Mouse (Mus musculus) C3H10T1/2 (cell line): ENCODE measurements around the gene Atf2. TPM values are rescaled to one million over a fixed set of nuclear protein-coding genes. Genes with fewer than 3 reads are reported as not detected.

Experiments used
- polyA plus RNA-seq, 2 experiments: library from polyadenylated mRNA; unstranded; fragments of >200 nt; fragmentation: generic; extraction: Trizol; gene quantifications; one replicate each; pipeline ENCODE4 v1.2.1; 2012; ENCODE audit warnings: missing spikeins in 2 of 2

Atf2 gene
- polyA plus RNA-seq: 1 to 10 TPM in 1 of 2 experiments, under 1 TPM in 1; 0.77 to 6.3 TPM

GRCm38 (mm10) chr2:73892464-73893296, at the start of gene Atf2:
Gene Atf2, minus strand, starts transcription at chr2:73892639.

GRCm38 (mm10) chr2:73911175-73911700, 18.8 kb upstream of the Atf2 start, which contains the start of gene Atp5g3:
Gene Atp5g3, minus strand, starts transcription at chr2:73911326.

GRCm38 (mm10) chr2:73774786-73775682, 117.4 kb downstream of the Atf2 start, which contains the start of gene Chn1:
Gene Chn1, minus strand, starts transcription at chr2:73775346.

Other genes with a start within 250 kb of the Atf2 start
- gene Chn1, start 117.3 kb downstream of the Atf2 start, polyA plus RNA-seq: 1 to 10 TPM in 1 of 2 experiments, under 1 TPM in 1; 0.64 to 1.5 TPM
- 1,000 to 10,000 TPM in 1 of 2 experiments, 100 to 1,000 TPM in 1; 933 to 1,174 TPM for gene Atp5g3, start 18.7 kb upstream of the Atf2 start, polyA plus RNA-seq